8 mouse cellular contexts compared by ENCODE assay signal in the genomic region with DNA sequence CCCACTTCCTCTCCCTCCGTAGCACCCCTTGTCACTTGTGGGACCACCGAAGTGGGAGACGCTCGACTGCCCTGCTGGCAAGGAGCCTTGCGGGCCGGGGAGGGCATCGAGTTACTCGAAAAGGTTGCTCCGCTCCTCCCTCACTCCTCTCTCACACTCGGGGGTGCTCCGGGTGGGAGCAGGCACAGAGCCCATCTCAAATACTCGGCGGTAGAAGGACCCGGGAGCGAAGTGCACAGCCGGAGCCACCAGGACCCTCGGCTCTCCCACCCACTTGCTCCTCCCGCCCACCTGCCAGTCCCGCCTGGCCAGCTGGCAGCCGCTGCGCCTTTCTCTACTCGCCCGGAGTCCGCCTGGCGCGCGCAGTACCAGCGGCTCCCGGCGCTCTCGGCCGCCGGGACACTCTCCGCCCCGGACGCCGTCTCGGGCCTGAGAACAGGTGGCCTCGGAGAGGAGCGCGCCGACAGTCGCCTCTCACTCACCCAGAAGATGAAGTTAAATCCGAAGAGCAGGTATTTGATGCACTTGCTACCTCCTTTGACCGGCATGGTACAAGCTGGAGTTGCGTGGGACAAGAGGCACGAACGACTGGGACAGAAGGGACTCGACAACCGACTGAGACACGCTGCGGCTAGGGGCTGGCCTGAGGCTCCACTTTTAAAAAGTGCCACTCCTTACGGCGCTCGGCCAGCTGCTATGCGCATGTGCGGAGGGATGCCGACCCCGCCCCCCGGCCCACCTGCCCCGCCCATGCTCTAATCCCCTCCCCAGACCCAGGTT. TPM values are rescaled to one million over a fixed set of nuclear protein-coding genes. Genes with fewer than 3 reads are reported as not detected.
A peak's percentile ranks its signal among the peaks of the same experiment; 100 is the strongest.
DNase-seq lines count a peak whose midpoint lies in the region; ATAC-seq lines count a peak whose summit lies in the region.

A gene (minus strand): TSS at position 700 of the 780 bp plus-strand sequence.

- no peaks in the 10 kb centered on the region for H3K36me3 ChIP-seq in forebrain, embryonic 10.5 days (replicated peaks)
- H3K36me3 ChIP-seq in heart, embryonic 16.5 days (ENCODE audit: control insufficient read depth, insufficient read depth), result no peaks in the 10 kb centered on the region
- no peaks in the 10 kb centered on the region; the same call in 1 of the 2 replicates for H3K36me3 ChIP-seq in liver, embryonic 16.5 days (ENCODE audit: control insufficient read depth, insufficient read depth)
- H3K36me3 ChIP-seq in neural tube, embryonic 11.5 days (ENCODE audit: control insufficient read depth, insufficient read depth, low read length), result no peaks in the 10 kb centered on the region

- peak; percentile 78 for DNase-seq in CD4-positive helper T cell, adult 2 months (ENCODE audit: low read depth, low spot score)
- peak; percentile 78 to 79 for DNase-seq in adrenal gland, adult 18-20 months (ENCODE audit: low spot score in 2 of 2)
- peak; percentile 78 for DNase-seq in forebrain, embryonic 10.5 days (ENCODE audit: extremely low spot score, low spot score)
- DNase-seq in kidney, postnatal 14 days, result peak; percentile 87
- peak; percentile 81 for DNase-seq in neural tube, embryonic 11.5 days (ENCODE audit: low spot score)
- peak; percentile 51 for DNase-seq in thymus, postnatal 0 days (ENCODE audit: low spot score)

- no peaks in the 10 kb centered on the region for H3K9me3 ChIP-seq in forebrain, embryonic 10.5 days
- H3K9me3 ChIP-seq in heart, embryonic 16.5 days (replicated peaks; ENCODE audit: control insufficient read depth, low read length), result no peaks in the 10 kb centered on the region
- no peaks in the 10 kb centered on the region for H3K9me3 ChIP-seq in liver, embryonic 16.5 days (replicated peaks; ENCODE audit: control insufficient read depth, low read length)
- H3K9me3 ChIP-seq in neural tube, embryonic 11.5 days (ENCODE audit: control insufficient read depth, low read length), result no peaks in the 10 kb centered on the region

- H3K27ac ChIP-seq in forebrain, embryonic 10.5 days, result peak within 1 kb of the TSS; percentile 86
- H3K27ac ChIP-seq in heart, embryonic 16.5 days (ENCODE audit: low read length), result peak within 1 kb of the TSS; percentile 58
- H3K27ac ChIP-seq in liver, embryonic 16.5 days (ENCODE audit: low read length), result peak within 1 kb of the TSS; percentile 56
- H3K27ac ChIP-seq in neural tube, embryonic 11.5 days (ENCODE audit: low read depth, low read length), result no peak within 1 kb of the TSS

- peak within 1 kb of the TSS; percentile 75 for H3K4me3 ChIP-seq in forebrain, embryonic 10.5 days
- peak within 1 kb of the TSS; percentile 68 for H3K4me3 ChIP-seq in heart, embryonic 16.5 days (ENCODE audit: low read length)
- peak within 1 kb of the TSS; percentile 67 for H3K4me3 ChIP-seq in liver, embryonic 16.5 days (ENCODE audit: low read depth, low read length)
- H3K4me3 ChIP-seq in neural tube, embryonic 11.5 days (ENCODE audit: low read depth, low read length), result peak within 1 kb of the TSS; percentile 60

- under 1% methylated on average over 61 of the region's 61 CpGs for WGBS in forebrain, embryonic 10.5 days
- WGBS in heart, embryonic 16.5 days, result under 1% methylated on average over 60 of the region's 61 CpGs
- WGBS in liver, embryonic 16.5 days (ENCODE audit: insufficient replicate concordance), result under 1% methylated on average over 61 of the region's 61 CpGs
- WGBS in neural tube, embryonic 11.5 days, result under 1% methylated on average over 59 of the region's 61 CpGs

- peak; percentile 84 for ATAC-seq in heart, embryonic 16.5 days (replicated peaks; ENCODE audit: extremely low read depth, insufficient read depth, low FRiP score)
- peak; percentile 83 for ATAC-seq in liver, embryonic 16.5 days (ENCODE audit: low read depth)
- ATAC-seq in neural tube, embryonic 11.5 days (ENCODE audit: insufficient read depth, low FRiP score, low TSS enrichment), result peak; percentile 86

- H3K27me3 ChIP-seq in forebrain, embryonic 10.5 days (ENCODE audit: poor library complexity, severe bottlenecking), result peaks cover 59% of the 10 kb centered on the region
- peaks cover 27% of the 10 kb centered on the region for H3K27me3 ChIP-seq in heart, embryonic 16.5 days (ENCODE audit: control insufficient read depth, insufficient read depth, low read length)
- peaks cover 23% of the 10 kb centered on the region for H3K27me3 ChIP-seq in liver, embryonic 16.5 days (ENCODE audit: control insufficient read depth, insufficient read depth, low read depth, low read length)
- H3K27me3 ChIP-seq in neural tube, embryonic 11.5 days (ENCODE audit: control insufficient read depth, insufficient read depth, low read length), result peaks cover 17% of the 10 kb centered on the region; the same call in 1 of the 2 replicates

- peaks cover 29% of the 10 kb centered on the region for H3K4me1 ChIP-seq in forebrain, embryonic 10.5 days
- H3K4me1 ChIP-seq in heart, embryonic 16.5 days (ENCODE audit: control insufficient read depth, insufficient read depth, low read length), result peaks cover 17% of the 10 kb centered on the region
- peaks cover 17% of the 10 kb centered on the region for H3K4me1 ChIP-seq in liver, embryonic 16.5 days (ENCODE audit: control insufficient read depth, low read depth, low read length)
- no peaks in the 10 kb centered on the region; the same call in 1 of the 2 replicates for H3K4me1 ChIP-seq in neural tube, embryonic 11.5 days (ENCODE audit: control insufficient read depth, insufficient read depth, low read length)

- H3K9ac ChIP-seq in heart, embryonic 16.5 days (ENCODE audit: low read length), result peak within 1 kb of the TSS; percentile 77
- peak within 1 kb of the TSS; percentile 66 for H3K9ac ChIP-seq in liver, embryonic 16.5 days (ENCODE audit: low read depth, low read length)
- peak within 1 kb of the TSS; percentile 57 for H3K9ac ChIP-seq in neural tube, embryonic 11.5 days (ENCODE audit: low read length)

- H3K4me2 ChIP-seq in heart, embryonic 16.5 days (ENCODE audit: low read depth, low read length), result peak within 1 kb of the TSS; percentile 82
- peak within 1 kb of the TSS; percentile 60 for H3K4me2 ChIP-seq in liver, embryonic 16.5 days (ENCODE audit: low read depth, low read length)
- H3K4me2 ChIP-seq in neural tube, embryonic 11.5 days (ENCODE audit: low read depth), result peak within 1 kb of the TSS; percentile 96

RNA-seq across cellular contexts. Expression of the gene that starts here (rescaled TPM):
- total RNA-seq in adrenal gland, adult 18-20 months (2021), result 100 to 1,000 TPM in 1 of 2 experiments, 10 to 100 TPM in 1; 90.1 to 131 TPM
- polyA plus RNA-seq in forebrain, embryonic 10.5 days (2016; fragmentation: Nextera tagmentation; extraction: Ambion mirVana), result 35.3 and 38.2 TPM in 2 replicates
- polyA plus RNA-seq in heart, embryonic 16.5 days (2015; fragmentation: Nextera tagmentation; extraction: Ambion mirVana), result 94.4 and 115 TPM in 2 replicates
- 165 and 168 TPM in 2 replicates for polyA plus RNA-seq in liver, embryonic 16.5 days (2015; fragmentation: Nextera tagmentation; extraction: Ambion mirVana)
- polyA plus RNA-seq in neural tube, embryonic 11.5 days (2014; fragmentation: Nextera tagmentation; extraction: Ambion mirVana), result 43.7 and 48.1 TPM in 2 replicates
- 85.6 and 85.9 TPM in 2 replicates for polyA plus RNA-seq in thymus, postnatal 0 days (2015; fragmentation: Nextera tagmentation; extraction: Ambion mirVana)
